Mouse (Mus musculus) G1E (cell line): ENCODE results near the gene Mlycd.

Experiments
- CTCF ChIP-seq: IDR thresholded peaks from 2 replicates; pipeline ENCODE4 v1.5.1; 2012; ENCODE audit warnings: low read depth, low read length, inconsistent platforms, mixed read lengths
- GATA1 ChIP-seq: IDR thresholded peaks from 2 replicates; pipeline ENCODE4 v1.6.1; 2012; ENCODE audit warnings: borderline replicate concordance, low read length, inconsistent platforms, mixed read lengths
- POLR2AphosphoS5 ChIP-seq: IDR thresholded peaks from 2 replicates; pipeline ENCODE4 v1.6.1; 2012; ENCODE audit warnings: low read depth, low read length, inconsistent platforms; ENCODE audit not compliant: insufficient replicate concordance
- TAL1 ChIP-seq: conservative IDR thresholded peaks from 2 replicates; pipeline ENCODE4 v1.6.1; 2012; ENCODE audit warnings: low read depth, low read length, inconsistent platforms, mixed read lengths

DNA sequence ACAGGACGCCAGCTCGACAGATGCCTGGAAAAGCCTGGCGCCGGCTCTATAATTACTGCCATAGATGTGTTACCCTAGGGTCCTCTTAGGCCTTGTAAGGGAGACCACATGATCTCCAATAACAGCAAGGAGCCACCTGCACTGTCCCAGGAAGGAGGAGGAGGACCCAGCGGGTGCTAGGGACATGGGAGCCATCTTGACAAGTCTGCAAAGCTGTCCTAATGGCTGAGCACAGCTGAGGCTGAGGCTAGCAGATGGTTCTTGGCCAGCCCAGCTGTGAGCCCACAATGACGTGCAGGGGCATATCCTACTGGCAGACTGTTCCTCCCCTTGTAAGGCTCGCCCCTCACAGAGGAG is 45.2 kb downstream of the Mlycd start:
- TF ChIP-seq CTCF, result no peak
- TF ChIP-seq TAL1, result no peak
- TF ChIP-seq GATA1, result no peak
- no peak for TF ChIP-seq POLR2AphosphoS5
